Mouse (Mus musculus) testis, adult 2 months (tissue): ENCODE measurements around the gene Ppp1r37.

ENCODE experiments used
- CTCF ChIP-seq: fragments of 200-500 bp; IDR thresholded peaks from 2 replicates; pipeline ENCODE4 v1.5.1; 2012; ENCODE audit warnings: low read depth, mild to moderate bottlenecking, inconsistent platforms, low read length, moderate library complexity; ENCODE audit not compliant: control insufficient read depth, insufficient read depth, insufficient replicate concordance
- POLR2A ChIP-seq: fragments of 200-500 bp; IDR thresholded peaks from 2 replicates; pipeline ENCODE4 v1.6.1; 2012; ENCODE audit warnings: low read depth, mild to moderate bottlenecking, inconsistent platforms, low read length, moderate library complexity; ENCODE audit not compliant: control insufficient read depth

DNA sequence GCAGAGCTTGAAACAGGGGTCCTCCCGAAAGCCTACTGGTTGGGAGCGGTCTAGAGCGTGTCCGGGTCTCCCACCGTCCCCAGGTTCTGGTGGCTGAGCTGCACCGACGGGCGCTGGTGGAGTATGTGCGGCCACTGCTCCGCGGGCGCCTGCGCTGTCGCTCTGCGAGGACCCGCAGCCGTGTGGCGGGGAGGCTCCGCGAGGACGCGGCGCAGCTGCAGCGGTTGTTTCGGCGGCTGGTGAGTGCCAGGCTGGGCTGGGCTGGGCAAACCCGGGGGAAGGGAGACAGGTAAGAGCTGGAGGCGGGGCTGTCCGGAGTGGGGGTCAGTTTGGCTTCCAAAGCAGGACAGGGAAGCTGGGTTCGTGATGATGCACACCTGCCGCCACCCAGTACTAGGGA, 73.4 kb downstream of the Ppp1r37 start:
- no peak for TF ChIP-seq POLR2A
- no peak for TF ChIP-seq CTCF
